Comparison of ENCODE assay signal across 8 mouse cellular contexts in genomic region chr14:79482747-79483355, GRCm38 (mm10). TPM values are rescaled to one million over a fixed set of nuclear protein-coding genes. Genes with fewer than 3 reads are reported as not detected.
DNase-seq lines count a peak whose midpoint lies in the region; ATAC-seq lines count a peak whose summit lies in the region.

No protein-coding gene starts in this region.

- peak overlapping the region; percentile 79 for H3K9ac ChIP-seq in hindbrain, embryonic 12.5 days
- H3K9ac ChIP-seq in liver, embryonic 12.5 days, result peak overlapping the region; percentile 95
- H3K9ac ChIP-seq in stomach, embryonic 16.5 days (ENCODE audit: low read length), result peak overlapping the region; percentile 100

- H3K27me3 ChIP-seq in hindbrain, embryonic 12.5 days, result peaks cover 9% of the 10 kb centered on the region; the same call in 1 of the 2 replicates
- no peaks in the 10 kb centered on the region for H3K27me3 ChIP-seq in liver, embryonic 12.5 days (replicated peaks)
- no peaks in the 10 kb centered on the region for H3K27me3 ChIP-seq in stomach, embryonic 16.5 days (ENCODE audit: control insufficient read depth, insufficient read depth, low read length)

- peak overlapping the region; percentile 100 for H3K27ac ChIP-seq in hindbrain, embryonic 12.5 days
- H3K27ac ChIP-seq in liver, embryonic 12.5 days, result peak overlapping the region; percentile 100
- peak overlapping the region; percentile 100 for H3K27ac ChIP-seq in stomach, embryonic 16.5 days (ENCODE audit: low read length)

- peak overlapping the region; percentile 94 for H3K4me3 ChIP-seq in hindbrain, embryonic 12.5 days
- H3K4me3 ChIP-seq in liver, embryonic 12.5 days, result peak overlapping the region; percentile 85
- peak overlapping the region; percentile 97 for H3K4me3 ChIP-seq in stomach, embryonic 16.5 days (replicated peaks; ENCODE audit: low read length)

- WGBS in hindbrain, embryonic 12.5 days, result 25% methylated on average over 15 of the region's 15 CpGs
- WGBS in liver, embryonic 12.5 days (ENCODE audit: insufficient replicate concordance), result 32% methylated on average over 15 of the region's 15 CpGs
- 12% methylated on average over 15 of the region's 15 CpGs for WGBS in stomach, embryonic 16.5 days

- peak overlapping the region; percentile 63 for H3K4me2 ChIP-seq in hindbrain, embryonic 12.5 days (replicated peaks)
- H3K4me2 ChIP-seq in liver, embryonic 12.5 days, result peak overlapping the region; percentile 93
- H3K4me2 ChIP-seq in stomach, embryonic 16.5 days (ENCODE audit: low read depth, low read length), result peak overlapping the region; percentile 81

- peak; percentile 27 for DNase-seq in kidney, adult 11 months
- no peak for DNase-seq in kidney, postnatal 25 days
- DNase-seq in cerebellum, adult 9-11 months, result peak; percentile 56
- no peak for DNase-seq in frontal cortex, postnatal 25 days (ENCODE audit: low spot score in 2 of 2)

- no peaks in the 10 kb centered on the region for H3K9me3 ChIP-seq in hindbrain, embryonic 12.5 days (replicated peaks)
- H3K9me3 ChIP-seq in liver, embryonic 12.5 days (replicated peaks), result no peaks in the 10 kb centered on the region
- H3K9me3 ChIP-seq in stomach, embryonic 16.5 days (replicated peaks; ENCODE audit: control insufficient read depth, low read length), result no peaks in the 10 kb centered on the region

- peaks cover 9% of the 10 kb centered on the region for H3K36me3 ChIP-seq in hindbrain, embryonic 12.5 days
- H3K36me3 ChIP-seq in liver, embryonic 12.5 days, result peaks cover 13% of the 10 kb centered on the region
- H3K36me3 ChIP-seq in stomach, embryonic 16.5 days (ENCODE audit: control insufficient read depth, insufficient read depth, low read length), result no peaks in the 10 kb centered on the region

- peaks cover 36% of the 10 kb centered on the region for H3K4me1 ChIP-seq in hindbrain, embryonic 12.5 days
- peaks cover 75% of the 10 kb centered on the region for H3K4me1 ChIP-seq in liver, embryonic 12.5 days
- H3K4me1 ChIP-seq in stomach, embryonic 16.5 days (ENCODE audit: control insufficient read depth, insufficient read depth, low read length), result peaks cover 47% of the 10 kb centered on the region

- no peak for ATAC-seq in hindbrain, embryonic 12.5 days (ENCODE audit: low FRiP score)
- ATAC-seq in liver, embryonic 12.5 days, result no peak
- no peak for ATAC-seq in stomach, embryonic 16.5 days (ENCODE audit: insufficient read depth, low FRiP score)
- no peak for ATAC-seq in activated CD4-positive, CD25-positive, alpha-beta regulatory T cell, adult 4 months

RNA-seq across cellular contexts. Expression of gene Wbp4, which starts 1.5 kb away (rescaled TPM):
- polyA plus RNA-seq in hindbrain, embryonic 12.5 days (2016; fragmentation: Nextera tagmentation; extraction: Ambion mirVana), result 51.1 and 53.2 TPM in 2 replicates
- polyA plus RNA-seq in liver, embryonic 12.5 days (2016; fragmentation: Nextera tagmentation; extraction: Ambion mirVana), result 22.4 and 23.5 TPM in 2 replicates
- polyA plus RNA-seq in stomach, embryonic 16.5 days (2015; fragmentation: Nextera tagmentation; extraction: Ambion mirVana), result 32.4 and 36.4 TPM in 2 replicates
- polyA plus RNA-seq in activated CD4-positive, CD25-positive, alpha-beta regulatory T cell, adult 4 months (2017; shearing (Covaris generic)), result 10 to 100 TPM; 25.7 to 32.5 TPM

RNA-seq across cellular contexts. Expression of gene Elf1, which starts 1.9 kb away (rescaled TPM):
- polyA plus RNA-seq in hindbrain, embryonic 12.5 days (2016; fragmentation: Nextera tagmentation; extraction: Ambion mirVana), result 9.6 and 10.3 TPM in 2 replicates
- 18.9 and 21.2 TPM in 2 replicates for polyA plus RNA-seq in liver, embryonic 12.5 days (2016; fragmentation: Nextera tagmentation; extraction: Ambion mirVana)
- polyA plus RNA-seq in stomach, embryonic 16.5 days (2015; fragmentation: Nextera tagmentation; extraction: Ambion mirVana), result 18.0 and 19.2 TPM in 2 replicates
- 100 to 1,000 TPM; 122 to 145 TPM for polyA plus RNA-seq in activated CD4-positive, CD25-positive, alpha-beta regulatory T cell, adult 4 months (2017; shearing (Covaris generic))

RNA-seq across cellular contexts. Expression of gene Kbtbd6, which starts 31.2 kb away (rescaled TPM):
- polyA plus RNA-seq in hindbrain, embryonic 12.5 days (2016; fragmentation: Nextera tagmentation; extraction: Ambion mirVana), result 3.1 and 4.5 TPM in 2 replicates
- polyA plus RNA-seq in liver, embryonic 12.5 days (2016; fragmentation: Nextera tagmentation; extraction: Ambion mirVana), result 3.9 TPM in 2 replicates
- polyA plus RNA-seq in stomach, embryonic 16.5 days (2015; fragmentation: Nextera tagmentation; extraction: Ambion mirVana), result 1.4 and 1.8 TPM in 2 replicates
- polyA plus RNA-seq in activated CD4-positive, CD25-positive, alpha-beta regulatory T cell, adult 4 months (2017; shearing (Covaris generic)), result under 1 TPM; 0.25 to 0.61 TPM

RNA-seq across cellular contexts. Expression of gene Kbtbd7, which starts 56.5 kb away (rescaled TPM):
- 22.6 and 23.1 TPM in 2 replicates for polyA plus RNA-seq in hindbrain, embryonic 12.5 days (2016; fragmentation: Nextera tagmentation; extraction: Ambion mirVana)
- polyA plus RNA-seq in liver, embryonic 12.5 days (2016; fragmentation: Nextera tagmentation; extraction: Ambion mirVana), result 5.7 and 6.2 TPM in 2 replicates
- polyA plus RNA-seq in stomach, embryonic 16.5 days (2015; fragmentation: Nextera tagmentation; extraction: Ambion mirVana), result 8.9 and 10.1 TPM in 2 replicates
- polyA plus RNA-seq in activated CD4-positive, CD25-positive, alpha-beta regulatory T cell, adult 4 months (2017; shearing (Covaris generic)), result 1 to 10 TPM in 1 of 2 experiments, under 1 TPM in 1; 0.65 to 1.9 TPM

Comparison
In these comparisons a context has a peak if more than half of its experiments do, and no peak if none do; other contexts are left out.
1. DNase-seq: peak in kidney, adult 11 months (single experiment) and cerebellum, adult 9-11 months (single experiment); none in kidney, postnatal 25 days (0 of 2) and frontal cortex, postnatal 25 days (0 of 2).
2. Peak in every context shown above with its lines, with median percentiles within 50 percentile points of each other: H3K27ac ChIP-seq, H3K4me2 ChIP-seq, H3K4me3 ChIP-seq and H3K9ac ChIP-seq.